Mouse (Mus musculus) embryo, embryonic 10.5 days (tissue): Measurements from ENCODE around the gene Gm21887.
"Not testable (repeated sequence)": the region's sequence is repeated elsewhere in the genome, so short reads cannot be mapped to it uniquely, and the experiment has no call there.

Experiments
- DNase-seq: peaks from one replicate; pipeline ENCODE4 v3.0.0-alpha.2; 2015; ENCODE audit warnings: low spot score

Gene Gm21887

GRCm38 (mm10) chrX:170013421-170013820, 4.0 kb downstream of the Gm21887 start:
- DNase-seq: not testable (repeated sequence)

- not testable (repeated sequence) for DNase-seq
Measured at GRCm38 (mm10) chrX:170014038-170014437, 4.6 kb downstream of the Gm21887 start.

GRCm38 (mm10) chrX:170015883-170016282, 6.4 kb downstream of the Gm21887 start:
- DNase-seq: not testable (repeated sequence)

DNA sequence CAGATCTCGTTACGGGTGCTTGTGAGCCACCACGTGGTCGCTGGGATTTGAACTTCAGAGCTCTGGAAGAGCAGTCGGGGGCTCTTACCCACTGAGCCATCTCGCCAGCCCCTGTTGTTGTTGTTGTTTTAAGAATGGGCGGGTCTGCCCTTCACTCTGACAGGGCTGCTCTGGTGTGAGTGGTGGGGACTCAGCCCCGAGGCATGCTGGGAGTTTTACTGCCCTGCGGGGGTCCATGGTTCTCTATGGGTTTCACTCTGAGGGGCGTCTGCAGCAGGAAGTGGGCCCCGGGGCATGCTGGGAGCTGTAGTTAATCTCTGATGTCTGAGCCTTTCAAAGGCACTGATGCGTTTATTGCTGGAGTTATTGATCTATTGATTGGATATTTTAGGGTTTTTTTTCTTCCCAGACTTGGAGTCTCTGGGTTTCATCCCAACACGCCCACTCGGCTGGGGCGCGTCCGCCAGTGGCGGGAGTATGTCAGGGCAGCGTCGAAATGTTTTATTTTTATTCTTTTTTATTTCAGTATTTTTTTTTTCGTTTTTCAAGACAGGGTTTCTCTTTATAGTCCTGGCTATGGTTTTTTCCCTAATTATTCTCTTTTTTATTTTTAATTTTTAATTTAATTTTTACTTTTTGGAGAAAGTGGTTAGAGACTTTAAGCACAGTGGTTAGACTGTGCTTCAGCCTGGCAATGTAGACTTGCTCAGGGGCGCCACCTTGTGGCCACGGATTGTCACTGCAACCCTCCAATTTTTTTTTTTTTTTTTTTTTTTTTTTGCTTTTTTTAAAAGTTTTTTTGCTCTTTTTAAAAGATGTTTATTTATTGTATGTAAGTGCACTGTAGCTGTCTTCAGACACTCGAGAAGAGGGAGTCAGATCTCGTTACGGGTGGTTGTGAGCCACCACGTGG, 8.1 kb downstream of the Gm21887 start:
- peak; percentile 83 for DNase-seq

GRCm38 (mm10) chrX:170018571-170019218, 9.2 kb downstream of the Gm21887 start:
- not testable (repeated sequence) for DNase-seq

- DNase-seq: not testable (repeated sequence)
Measured at GRCm38 (mm10) chrX:170019219-170019953, 9.9 kb downstream of the Gm21887 start.

DNA sequence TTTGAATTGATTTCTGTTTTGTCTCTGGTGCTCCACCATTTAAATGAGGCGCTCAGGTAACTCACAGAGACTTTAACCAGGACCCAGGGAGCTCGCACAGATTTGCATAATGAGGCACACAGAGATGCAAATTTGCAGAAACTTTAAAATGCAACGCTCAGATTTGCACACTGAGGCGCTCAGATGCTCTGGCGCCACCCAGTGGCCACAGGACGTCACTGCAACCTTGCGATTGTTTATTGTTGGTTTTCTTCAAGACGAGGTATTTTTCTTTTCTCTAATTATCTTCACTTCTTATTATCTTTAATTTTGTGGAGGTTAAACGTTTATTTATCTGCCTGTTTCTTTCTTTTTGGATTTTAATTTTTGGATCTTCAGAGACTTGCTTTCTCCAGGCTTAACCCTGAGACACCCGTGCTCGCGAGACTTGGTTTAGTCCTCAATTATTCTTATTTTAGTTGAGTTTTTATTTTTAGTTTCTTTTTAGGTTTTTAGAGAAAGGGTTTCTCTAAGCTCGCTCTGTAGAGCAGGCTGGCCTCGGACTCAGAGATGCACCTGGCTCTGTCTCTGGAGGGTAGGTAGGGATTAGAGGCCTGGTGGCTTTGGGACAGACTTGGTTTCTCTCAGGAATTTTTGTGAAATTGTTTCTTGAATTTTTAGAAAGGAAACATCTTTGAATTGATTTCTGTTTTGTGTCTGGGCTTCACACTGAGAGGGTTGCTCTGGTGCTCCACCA, 10.7 kb downstream of the Gm21887 start:
- not testable (repeated sequence) for DNase-seq

DNA sequence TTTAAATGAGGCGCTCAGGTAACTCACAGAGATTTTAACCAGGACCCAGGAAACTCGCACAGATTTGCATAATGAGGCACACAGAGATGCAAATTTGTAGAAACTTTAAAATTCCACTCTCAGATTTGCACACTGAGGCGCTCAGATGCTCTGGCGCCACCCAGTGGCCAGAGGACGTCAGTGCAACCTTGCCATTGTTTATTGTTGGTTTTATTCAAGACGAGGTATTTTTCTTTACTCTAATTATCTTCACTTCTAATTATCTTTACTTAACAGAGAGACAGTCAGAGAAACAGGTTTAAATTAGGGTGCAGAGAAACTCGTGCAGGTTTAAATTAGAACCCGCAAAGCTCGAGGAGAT, 11.2 kb downstream of the Gm21887 start:
- DNase-seq: peak; percentile 89

DNA sequence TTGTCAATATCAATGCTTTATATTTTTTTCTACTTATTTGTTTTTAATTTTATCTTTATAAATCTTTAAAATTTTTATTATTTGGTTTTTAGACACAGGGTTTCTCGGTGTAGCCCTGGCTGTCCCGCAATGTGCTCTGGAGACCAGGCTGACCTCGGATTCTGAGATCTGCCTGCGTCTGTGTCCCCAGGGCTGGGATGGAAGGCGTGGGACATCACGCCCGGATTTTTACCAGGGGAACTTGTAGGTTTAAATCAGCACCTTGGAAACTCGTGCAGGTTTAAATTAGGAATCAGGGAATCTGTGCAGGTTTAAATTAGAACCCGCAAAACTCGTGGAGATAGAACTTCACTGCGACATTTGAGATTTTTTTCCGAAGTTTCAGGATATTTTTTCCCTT, 11.7 kb downstream of the Gm21887 start:
- DNase-seq: not testable (repeated sequence)

- DNase-seq: peak; percentile 91
Measured at GRCm38 (mm10) chrX:170021750-170022461, 12.4 kb downstream of the Gm21887 start.
